Mouse (Mus musculus) E14TG2a.4 (cell line): Measurements from ENCODE around the gene P4htm.

Experiments used
- CTCF ChIP-seq: conservative IDR thresholded peaks from 2 replicates; pipeline ENCODE4 v1.5.1; 2014; ENCODE audit warnings: low read length
- POU5F1 ChIP-seq: IDR thresholded peaks from 2 replicates; pipeline ENCODE4 v1.6.1; 2014; ENCODE audit warnings: low read length, borderline replicate concordance

DNA sequence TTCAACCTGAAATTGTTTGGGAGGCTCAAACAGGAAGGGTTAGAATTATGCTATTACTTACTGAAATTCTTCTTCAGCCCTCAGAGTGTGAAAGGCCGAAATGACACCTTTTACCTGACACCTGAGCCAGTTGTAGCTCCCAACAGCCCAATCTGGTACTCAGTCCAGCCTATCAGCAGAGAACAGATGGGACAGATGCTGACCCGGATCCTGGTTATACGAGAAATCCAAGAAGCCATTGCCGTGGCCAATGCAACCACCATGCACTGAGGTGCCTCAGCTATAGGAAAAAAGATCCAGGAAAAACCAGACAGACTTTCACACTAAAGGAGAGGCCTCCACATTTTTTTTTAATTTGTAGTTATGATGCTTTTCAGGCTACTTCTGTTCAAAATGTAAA, 38.3 kb downstream of the P4htm start:
- no peak for TF ChIP-seq CTCF
- TF ChIP-seq POU5F1: no peak
